Mouse (Mus musculus): ENCODE measurements around the gene Lmx1b.

Gene Lmx1b

DNA sequence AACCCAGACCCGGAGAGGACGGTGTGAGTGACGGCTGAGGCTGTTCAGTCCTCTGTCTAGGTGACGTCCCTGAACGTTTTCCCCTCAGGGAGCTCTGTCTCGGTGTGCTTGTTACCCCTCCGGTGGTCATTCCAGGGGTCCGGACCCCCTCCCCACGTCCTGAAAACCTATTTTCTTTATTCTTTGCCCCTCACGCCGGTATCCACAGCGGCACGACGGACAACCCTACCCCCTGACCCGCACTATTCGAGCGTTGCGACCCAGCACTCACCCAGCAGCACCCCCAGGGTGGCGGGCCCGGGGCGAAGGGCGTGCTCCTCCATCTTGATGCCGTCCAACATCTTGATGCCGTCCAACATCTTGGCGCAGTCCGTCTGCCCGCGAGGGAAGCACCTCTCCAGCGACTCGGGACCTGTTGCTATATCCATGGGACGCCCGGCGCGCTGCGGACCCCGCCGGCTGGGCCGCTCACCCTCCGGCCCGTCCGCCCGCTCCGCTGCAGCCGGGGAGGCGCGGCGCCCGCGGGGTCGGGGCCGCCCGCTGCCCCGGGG is at the start of gene Lmx1b:
TSS of gene Lmx1b (minus strand) at position 341 of the 551 bp plus-strand sequence.
- TF ChIP-seq GATA4 (IDR thresholded peaks at IDR 0.05; ENCODE audit: insufficient replicate concordance, low read length): no peak

DNA sequence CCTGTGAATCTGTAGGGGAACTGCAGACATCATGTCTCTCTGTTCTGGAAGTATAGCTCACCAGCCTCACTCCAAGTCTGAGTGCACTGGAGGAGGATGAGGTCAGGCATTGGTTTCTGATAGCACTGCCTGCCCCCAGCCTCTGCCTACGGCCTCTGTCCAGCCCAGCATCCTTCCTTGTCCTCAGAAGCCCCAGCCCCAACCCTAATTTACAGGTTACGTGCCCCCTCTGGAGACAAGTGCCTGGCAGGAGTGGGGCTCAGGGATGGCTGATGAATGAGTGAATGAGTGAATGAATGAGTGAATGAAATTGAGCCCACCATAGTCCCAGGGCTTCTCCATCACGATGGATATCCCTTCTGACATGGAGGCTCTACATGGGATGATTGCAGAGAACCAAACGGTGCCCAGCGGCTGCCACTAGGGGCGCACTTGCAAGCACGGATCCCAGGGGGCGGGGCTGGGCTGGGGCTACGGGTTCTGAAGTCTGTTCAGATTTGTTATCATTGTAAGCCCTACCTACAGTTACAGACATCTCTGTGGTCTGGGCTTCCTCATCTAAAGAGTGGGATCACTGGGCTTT is 49.7 kb upstream of the Lmx1b start:
- no peak for TF ChIP-seq GATA4 (IDR thresholded peaks at IDR 0.05; ENCODE audit: insufficient replicate concordance, low read length)

DNA sequence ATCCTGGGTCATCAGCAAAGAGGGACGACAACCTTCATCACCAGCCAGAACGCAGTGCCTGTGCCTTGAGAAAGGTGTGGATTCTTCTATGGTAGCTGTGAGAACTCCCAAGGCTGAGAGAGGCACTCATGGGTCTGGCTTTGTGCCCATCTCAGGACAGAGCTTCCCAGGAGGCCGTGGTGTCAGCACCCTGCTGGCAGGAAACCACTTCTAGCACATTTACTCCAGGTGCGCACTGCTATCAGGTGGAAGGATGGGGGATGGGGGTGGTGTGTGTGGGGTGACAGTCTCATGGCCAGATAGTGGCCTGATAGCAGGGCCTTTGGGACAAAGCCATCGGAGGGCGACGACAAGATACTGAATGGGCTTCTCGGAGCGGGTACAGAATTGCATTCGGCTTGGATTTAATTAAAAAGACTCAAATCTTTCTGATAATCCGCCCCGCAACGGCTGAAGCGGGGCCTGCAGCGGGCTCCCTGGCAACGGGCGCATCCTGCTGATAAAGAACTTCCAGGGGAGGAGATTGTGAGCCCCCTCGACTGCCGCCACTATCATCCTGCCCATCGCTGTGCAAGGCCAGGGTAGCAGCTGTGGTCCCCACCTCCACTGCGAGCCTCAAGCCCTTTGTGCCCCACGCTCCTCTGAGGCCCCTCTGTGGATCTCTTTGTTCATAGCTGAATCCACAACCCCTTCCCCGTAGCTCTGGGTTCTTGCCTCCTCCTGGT is 49.0 kb upstream of the Lmx1b start:
- no peak for TF ChIP-seq GATA4 (IDR thresholded peaks at IDR 0.05; ENCODE audit: insufficient replicate concordance, low read length)

DNA sequence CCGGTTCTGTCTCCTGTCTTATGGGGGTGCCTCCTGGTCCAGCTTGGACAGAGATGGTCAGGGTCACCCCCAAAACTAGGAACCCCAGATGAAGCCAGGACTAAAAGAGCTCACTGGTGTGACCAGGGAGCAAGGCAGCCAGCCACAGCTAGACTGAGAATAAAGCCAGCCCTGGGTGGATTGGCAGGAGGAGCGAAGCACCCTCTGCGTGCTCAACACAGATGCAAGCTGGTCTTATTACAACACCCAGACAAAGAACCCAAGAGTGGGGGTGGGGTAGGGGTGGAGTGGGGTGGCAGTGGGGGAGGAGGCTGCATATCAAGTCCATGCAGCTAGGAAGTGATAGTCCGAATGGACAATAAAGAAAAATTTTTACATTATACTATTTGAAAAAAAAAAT is 43.3 kb upstream of the Lmx1b start:
- no peak for TF ChIP-seq GATA4 (IDR thresholded peaks at IDR 0.05; ENCODE audit: insufficient replicate concordance, low read length)

DNA sequence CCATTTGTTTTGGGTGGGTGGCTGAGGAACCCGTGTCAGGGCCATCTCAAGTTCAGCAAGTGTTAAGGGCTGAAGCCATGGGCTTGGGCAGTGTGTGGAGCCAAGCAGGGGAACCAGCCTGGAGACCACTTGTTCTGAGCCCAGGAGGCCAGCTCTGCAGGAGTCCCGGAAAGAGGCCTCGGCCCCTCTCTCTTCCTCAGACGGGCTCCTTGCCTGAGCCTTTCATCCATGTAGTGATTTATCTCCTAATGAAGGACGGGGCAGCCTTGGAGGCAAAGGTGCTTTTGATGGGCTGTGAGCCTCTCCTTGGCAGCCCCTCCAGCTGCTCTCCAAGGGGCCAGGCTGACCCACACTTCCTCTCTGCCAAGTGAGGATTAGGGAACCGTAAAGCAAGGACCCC is 42.8 kb upstream of the Lmx1b start:
- no peak for TF ChIP-seq GATA4 (IDR thresholded peaks at IDR 0.05; ENCODE audit: insufficient replicate concordance, low read length)

DNA sequence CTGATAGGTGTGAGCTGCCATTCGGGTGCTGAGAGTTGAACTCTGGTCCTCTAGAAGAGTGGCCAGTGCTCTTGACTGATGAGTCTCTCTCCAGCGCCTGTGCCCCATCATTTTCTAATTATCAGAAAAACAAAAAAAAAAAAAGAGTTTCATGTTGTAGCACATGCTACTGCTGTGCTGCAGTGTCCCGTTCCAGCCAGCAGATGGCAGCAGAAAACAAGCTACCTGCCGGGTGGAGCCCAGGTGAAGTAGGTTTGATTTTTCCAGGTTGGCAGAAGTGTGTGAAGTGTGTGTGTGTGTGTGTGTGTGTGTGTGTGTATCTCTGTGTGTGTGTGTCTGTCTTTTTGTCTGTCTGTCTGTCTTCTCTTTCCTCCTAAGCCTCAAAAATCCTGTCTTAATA is 41.9 kb upstream of the Lmx1b start:
- TF ChIP-seq GATA4 (IDR thresholded peaks at IDR 0.05; ENCODE audit: insufficient replicate concordance, low read length): no peak

DNA sequence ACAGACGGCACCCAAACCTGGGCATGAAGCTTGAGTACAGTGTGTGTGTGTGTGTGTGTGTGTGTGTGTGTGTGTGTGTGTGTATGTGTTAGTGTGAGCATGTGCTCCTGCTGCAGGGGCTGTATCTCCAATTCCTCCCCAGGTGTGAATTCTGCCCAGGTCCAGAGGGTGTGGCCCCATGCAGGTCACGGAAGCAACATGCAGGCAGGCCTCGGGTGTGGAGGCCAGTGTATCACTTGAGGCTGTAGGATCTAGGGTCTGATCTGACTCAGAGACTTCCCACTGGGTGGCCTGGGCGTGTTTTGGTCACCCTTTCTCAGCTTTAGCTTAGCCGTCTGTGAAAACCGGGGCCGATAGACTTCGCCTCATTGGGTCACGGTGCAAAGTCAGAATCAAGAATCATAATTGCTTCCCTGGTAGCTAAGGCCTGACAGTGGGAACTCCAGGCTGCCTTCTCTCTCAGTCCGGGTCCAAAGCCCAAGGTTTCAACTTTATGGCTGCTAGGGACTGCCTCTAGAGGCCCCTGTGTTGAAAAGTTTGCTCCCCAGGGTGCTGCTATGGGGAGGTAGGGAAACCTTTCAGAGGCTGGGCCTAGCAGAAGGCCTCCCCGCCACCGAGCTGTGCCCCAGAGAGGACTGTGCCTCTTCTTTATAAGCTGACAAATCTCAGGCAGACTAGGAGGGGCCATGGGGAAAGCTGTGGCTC is 38.8 kb upstream of the Lmx1b start:
- TF ChIP-seq GATA4 (IDR thresholded peaks at IDR 0.05; ENCODE audit: insufficient replicate concordance, low read length): no peak

DNA sequence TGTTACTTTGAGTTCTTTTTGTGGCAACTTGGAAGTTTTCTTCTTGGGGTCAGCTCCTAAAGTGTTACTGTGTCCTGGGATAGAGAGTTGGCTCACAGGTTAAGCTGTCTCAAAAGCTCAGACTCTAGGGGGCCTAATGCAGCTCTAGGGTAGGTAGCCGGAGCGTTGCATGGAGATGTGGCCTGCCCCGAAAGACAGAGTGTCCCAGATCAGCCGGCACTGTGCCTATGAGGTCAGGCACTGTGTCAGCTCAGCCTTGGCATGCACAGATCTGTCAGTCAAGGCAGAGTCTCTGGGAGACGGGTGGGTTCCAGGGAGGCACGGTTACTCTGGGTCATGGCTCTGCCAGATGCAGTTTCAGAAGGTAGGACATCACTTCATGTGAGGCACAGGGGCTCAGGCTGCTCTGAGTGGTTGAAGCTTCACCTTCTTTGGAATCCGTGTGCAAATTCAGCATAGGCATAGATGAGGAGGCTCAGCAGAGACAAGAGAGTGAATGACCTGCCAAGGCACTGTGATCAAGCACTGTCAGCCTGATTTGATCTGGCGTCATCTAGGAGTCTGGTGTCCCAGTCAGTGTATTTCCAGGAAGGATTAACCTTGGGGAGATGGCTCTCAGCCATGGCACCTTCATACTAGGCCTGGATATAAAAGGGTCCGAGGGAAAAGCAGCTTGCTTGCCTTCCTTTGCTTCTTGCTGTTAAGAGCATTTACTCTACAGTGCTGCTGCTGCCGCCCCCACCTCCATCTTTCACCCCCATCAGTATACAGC is 32.6 kb upstream of the Lmx1b start:
- TF ChIP-seq GATA4 (IDR thresholded peaks at IDR 0.05; ENCODE audit: insufficient replicate concordance, low read length): no peak

DNA sequence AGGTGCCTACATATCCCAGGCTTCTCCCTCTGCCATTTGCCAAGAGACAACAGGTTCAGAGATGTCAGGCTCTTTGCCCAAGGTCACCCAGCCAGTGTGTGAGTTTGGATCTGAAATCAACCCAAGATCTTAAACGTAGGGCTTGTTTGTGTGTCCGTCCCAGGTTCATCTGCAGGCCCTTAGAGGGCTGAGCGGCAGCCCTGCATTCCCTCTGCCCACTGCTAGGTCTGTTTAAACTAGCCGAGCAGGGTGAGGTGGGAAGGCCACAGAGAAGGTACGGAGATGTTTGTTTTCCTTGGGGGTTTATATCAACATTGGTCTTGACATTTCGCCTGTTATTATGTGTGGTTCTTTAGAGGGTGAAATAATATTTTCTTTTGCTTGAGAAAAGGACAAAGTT is 28.4 kb upstream of the Lmx1b start:
- TF ChIP-seq GATA4 (IDR thresholded peaks at IDR 0.05; ENCODE audit: insufficient replicate concordance, low read length): no peak

DNA sequence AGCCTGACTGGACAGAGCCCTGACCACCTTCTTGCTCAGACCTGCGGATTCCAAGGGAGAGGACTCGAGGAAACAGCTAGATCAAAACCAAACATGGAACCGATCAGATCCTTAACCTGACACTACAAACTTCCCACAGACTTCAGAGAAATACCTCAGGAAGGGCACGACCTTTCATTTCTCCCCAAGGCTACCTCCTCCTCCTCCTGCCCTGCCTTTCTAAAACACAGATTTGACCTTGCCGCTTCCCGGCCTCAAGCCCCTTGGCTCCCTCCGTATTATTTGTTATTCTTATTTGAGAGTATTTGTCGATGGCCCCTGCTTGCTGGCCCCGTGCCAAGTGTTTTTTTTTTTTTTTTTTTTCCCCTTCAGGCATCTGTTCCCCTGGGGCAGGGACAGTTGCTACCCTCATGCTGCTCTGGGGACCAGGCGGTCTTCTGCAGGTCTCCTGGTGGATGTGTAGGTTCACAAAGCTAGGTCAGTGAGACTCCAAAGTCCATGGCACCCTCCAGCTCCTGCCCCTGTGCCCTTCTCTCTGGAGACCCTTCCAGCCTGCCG is 26.2 kb upstream of the Lmx1b start:
- TF ChIP-seq GATA4 (IDR thresholded peaks at IDR 0.05; ENCODE audit: insufficient replicate concordance, low read length): no peak

DNA sequence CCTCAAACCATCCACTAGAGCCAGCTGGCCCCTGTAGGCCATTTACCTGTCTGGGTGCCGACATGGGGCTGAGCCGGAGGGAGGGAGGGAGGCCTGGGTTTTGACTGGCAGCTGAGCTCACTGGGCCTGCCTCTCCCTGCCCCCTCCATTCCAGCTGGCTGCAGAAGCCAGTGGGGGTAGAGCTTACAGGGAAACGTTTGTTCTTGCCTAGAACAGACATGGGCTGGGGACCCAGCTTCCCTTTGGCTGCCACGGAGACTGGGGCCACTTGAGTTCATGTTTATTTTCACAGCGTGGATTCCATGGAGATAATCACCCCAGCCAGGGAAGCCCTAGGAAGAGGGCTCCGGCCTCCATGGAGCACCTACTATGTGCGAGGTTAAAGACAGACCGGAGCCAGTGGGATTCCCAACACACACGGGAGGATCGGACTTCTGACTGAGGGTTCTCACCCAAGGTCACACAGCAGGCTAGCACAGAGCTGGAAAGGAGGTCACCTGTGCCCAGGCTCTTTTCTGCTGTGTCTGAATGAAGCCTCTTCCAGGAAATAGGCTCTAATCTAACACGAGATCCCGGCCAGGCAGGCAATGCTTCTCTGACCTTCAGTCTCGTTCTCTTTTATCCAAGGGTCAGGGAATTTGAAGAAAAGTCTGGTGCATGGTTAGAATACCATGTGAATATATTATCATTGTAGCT is 25.2 kb upstream of the Lmx1b start:
- no peak for TF ChIP-seq GATA4 (IDR thresholded peaks at IDR 0.05; ENCODE audit: insufficient replicate concordance, low read length)

DNA sequence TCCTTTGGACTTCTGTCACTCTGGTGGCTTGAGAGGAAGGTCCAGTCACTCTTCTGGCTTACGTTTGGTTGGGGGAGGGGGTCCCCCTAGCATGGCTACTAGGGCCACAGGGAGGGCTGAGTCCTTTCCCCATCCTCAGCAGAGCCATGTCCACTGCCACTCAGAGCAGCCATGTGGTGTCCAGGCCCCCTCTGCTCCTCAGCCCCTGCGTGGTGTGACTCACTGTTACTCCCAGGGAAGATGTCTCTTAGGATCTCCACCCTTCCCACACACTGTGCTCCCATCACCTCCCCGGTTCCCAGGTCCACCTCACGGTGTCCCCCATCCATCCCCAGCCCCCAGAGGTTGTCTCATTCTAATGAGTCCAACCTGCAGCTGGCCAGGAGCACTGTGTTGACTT is 24.4 kb upstream of the Lmx1b start:
- TF ChIP-seq GATA4 (IDR thresholded peaks at IDR 0.05; ENCODE audit: insufficient replicate concordance, low read length): no peak

DNA sequence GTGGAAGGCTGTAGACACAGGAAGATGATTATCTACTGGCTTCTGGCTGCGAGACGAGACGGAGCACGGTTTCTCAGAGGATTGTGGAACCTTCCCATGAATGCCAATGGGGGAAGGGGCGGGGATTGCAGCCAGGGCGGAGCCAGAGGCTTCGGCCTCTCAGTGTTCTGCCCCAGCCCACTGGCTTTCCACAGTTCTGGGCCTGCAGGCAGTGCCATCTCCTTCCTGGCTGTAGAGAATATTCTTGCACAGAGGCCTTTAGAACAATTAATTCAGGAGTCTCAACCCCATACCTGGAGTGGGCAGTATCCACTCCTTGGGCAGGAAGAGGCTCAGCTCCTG is 18.9 kb upstream of the Lmx1b start:
- TF ChIP-seq GATA4 (IDR thresholded peaks at IDR 0.05; ENCODE audit: insufficient replicate concordance, low read length): no peak

DNA sequence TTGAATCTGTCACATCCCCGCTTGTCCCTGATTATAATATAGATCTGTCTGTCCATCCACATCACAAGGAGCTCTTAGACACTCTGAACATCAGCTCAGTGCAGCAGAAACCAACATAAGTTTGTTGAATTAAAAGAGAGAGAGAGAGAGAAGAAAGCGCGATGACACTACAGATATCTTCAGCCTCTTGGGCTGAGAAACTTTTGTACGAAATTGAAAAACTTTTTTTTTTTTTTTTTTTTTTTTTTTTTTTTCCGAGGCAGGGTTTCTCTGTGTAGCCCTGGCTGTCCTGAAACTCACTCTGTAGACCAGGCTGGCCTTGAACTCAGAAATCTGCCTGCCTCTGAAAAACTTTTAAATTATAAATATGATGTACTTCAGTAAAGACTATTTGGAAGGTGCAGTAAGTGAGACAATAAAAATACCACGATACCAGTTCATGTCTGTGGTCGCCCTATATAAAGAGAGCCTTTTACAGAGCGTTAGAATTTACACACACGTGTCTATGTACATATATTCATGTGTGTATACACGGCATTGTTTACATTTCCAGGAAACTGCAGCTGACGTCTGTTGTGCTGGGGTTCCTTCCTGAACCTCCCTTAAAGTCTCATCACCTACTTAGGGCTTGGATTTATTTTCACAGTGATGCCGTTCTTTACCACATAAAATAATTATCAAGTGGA is 18.4 kb upstream of the Lmx1b start:
- no peak for TF ChIP-seq GATA4 (IDR thresholded peaks at IDR 0.05; ENCODE audit: insufficient replicate concordance, low read length)
